Mouse (Mus musculus) liver, embryonic 12.5 days (tissue): ENCODE data around the gene Gm21704. TPM values are rescaled to one million over a fixed set of nuclear protein-coding genes. Genes with fewer than 3 reads are reported as not detected.
"Not testable (repeated sequence)": the region's sequence is repeated elsewhere in the genome, so short reads cannot be mapped to it uniquely, and the experiment has no call there.

Experiments
- ATAC-seq: fragments of 200-750 bp; cut with Nextera tagmentation; 2 replicates; pipeline ENCODE4 v1.8.0; 2017; ENCODE audit warnings: moderate number of reproducible peaks, mild to moderate bottlenecking, moderate library complexity
- H3K27ac ChIP-seq: fragments of 300-500 bp; sonication (generic); 2 replicates; pipeline ENCODE4 v1.5.1; 2016; ENCODE audit warnings: mild to moderate bottlenecking
- H3K27me3 ChIP-seq: fragments of 300-500 bp; sonication (generic); replicated peaks from 2 replicates; pipeline ENCODE4 v1.6.1; 2016; ENCODE audit warnings: mild to moderate bottlenecking, moderate library complexity
- H3K36me3 ChIP-seq: fragments of 300-500 bp; sonication (generic); 2 replicates; pipeline ENCODE4 v1.6.1; 2016; ENCODE audit warnings: mild to moderate bottlenecking, moderate library complexity
- H3K4me1 ChIP-seq: fragments of 300-500 bp; sonication (generic); 2 replicates; pipeline ENCODE4 v1.6.1; 2016
- H3K4me2 ChIP-seq: fragments of 300-500 bp; sonication (generic); 2 replicates; pipeline ENCODE4 v1.6.1; 2016; ENCODE audit warnings: mild to moderate bottlenecking, moderate library complexity
- H3K4me3 ChIP-seq: fragments of 300-500 bp; sonication (generic); 2 replicates; pipeline ENCODE4 v1.5.1; 2016; ENCODE audit warnings: mild to moderate bottlenecking, moderate library complexity
- H3K9ac ChIP-seq: fragments of 300-500 bp; sonication (generic); 2 replicates; pipeline ENCODE4 v1.6.1; 2016; ENCODE audit warnings: mild to moderate bottlenecking, moderate library complexity
- H3K9me3 ChIP-seq: fragments of 300-500 bp; sonication (generic); replicated peaks from 2 replicates; pipeline ENCODE4 v1.6.1; 2016; ENCODE audit warnings: mild to moderate bottlenecking, moderate library complexity
- WGBS: fragments of 180-500 bp; shearing (Covaris S2); methylation state at CpG from one replicate; pipeline ENCODE4 v1.1.7; 2016; ENCODE audit not compliant: insufficient replicate concordance; 5-methylcytosine and 5-hydroxymethylcytosine counted together
- polyA plus RNA-seq: library from polyadenylated mRNA; unstranded; fragments of >200 nt; fragmentation: Nextera tagmentation; extraction: Ambion mirVana; gene quantifications from 2 replicates; pipeline ENCODE4 v1.2.1, GENCODE M21; 2016

Gene Gm21704
- not detected in 2 replicates for polyA plus RNA-seq

DNA sequence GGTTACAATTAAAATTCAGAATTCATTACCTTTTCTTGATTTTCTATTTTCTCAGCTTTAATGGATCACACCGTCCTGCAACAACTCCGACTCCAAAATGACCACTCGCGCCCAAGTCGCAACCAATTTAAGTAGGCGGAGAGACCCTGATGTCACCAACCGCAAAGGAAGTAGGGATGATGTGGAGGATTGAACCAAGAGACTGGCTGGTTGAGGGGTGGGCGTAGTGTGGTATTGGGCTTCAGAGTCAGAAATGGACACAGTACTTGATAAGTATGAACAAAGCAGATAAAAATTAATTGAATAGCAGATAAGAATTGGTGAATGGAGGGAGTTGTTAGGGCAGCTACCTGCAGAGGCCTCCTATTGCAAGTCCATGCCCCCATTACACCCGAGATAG lies at the start of gene Gm21704, which contains the start of gene Gm21708:
Gene Gm21704, minus strand, starts transcription at position 101 of the 400 bp plus-strand sequence.
Gene Gm21708, minus strand, starts transcription at position 101 of the 400 bp plus-strand sequence.
- H3K27ac ChIP-seq, H3K36me3 ChIP-seq: not testable (repeated sequence)

DNA sequence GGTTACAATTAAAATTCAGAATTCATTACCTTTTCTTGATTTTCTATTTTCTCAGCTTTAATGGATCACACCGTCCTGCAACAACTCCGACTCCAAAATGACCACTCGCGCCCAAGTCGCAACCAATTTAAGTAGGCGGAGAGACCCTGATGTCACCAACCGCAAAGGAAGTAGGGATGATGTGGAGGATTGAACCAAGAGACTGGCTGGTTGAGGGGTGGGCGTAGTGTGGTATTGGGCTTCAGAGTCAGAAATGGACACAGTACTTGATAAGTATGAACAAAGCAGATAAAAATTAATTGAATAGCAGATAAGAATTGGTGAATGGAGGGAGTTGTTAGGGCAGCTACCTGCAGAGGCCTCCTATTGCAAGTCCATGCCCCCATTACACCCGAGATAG lies 64.7 kb downstream of the Gm21704 start, which contains the start of gene Gm21693:
Gene Gm21693, minus strand, starts transcription at position 101 of the 400 bp plus-strand sequence.
- H3K4me1 ChIP-seq, ATAC-seq, H3K36me3 ChIP-seq, H3K4me3 ChIP-seq, H3K9me3 ChIP-seq, H3K27me3 ChIP-seq, H3K27ac ChIP-seq, H3K9ac ChIP-seq, H3K4me2 ChIP-seq: not testable (repeated sequence)
- WGBS = no CpG with 5 or more reads among the region's 9 CpGs

More for the DNA sequence above, at the start of gene Gm21704, which contains the start of gene Gm21708:
- no CpG with 5 or more reads among the region's 9 CpGs for WGBS
- not testable (repeated sequence) for H3K4me2 ChIP-seq, H3K4me3 ChIP-seq, H3K27me3 ChIP-seq, H3K9ac ChIP-seq, H3K4me1 ChIP-seq, H3K9me3 ChIP-seq, ATAC-seq

DNA sequence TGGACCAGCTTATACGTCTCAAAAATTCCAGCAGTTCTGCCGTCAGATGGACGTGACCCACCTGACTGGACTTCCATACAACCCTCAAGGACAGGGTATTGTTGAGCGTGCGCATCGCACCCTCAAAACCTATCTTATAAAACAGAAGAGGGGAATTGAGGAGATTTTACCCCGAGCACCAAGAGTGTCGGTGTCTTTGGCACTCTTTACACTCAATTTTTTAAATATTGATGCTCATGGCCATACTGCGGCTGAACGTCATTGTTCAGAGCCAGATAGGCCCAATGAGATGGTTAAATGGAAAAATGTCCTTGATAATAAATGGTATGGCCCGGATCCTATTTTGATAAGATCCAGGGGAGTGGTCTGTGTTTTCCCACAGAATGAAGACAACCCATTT lies 69.3 kb downstream of the Gm21704 start:
- not testable (repeated sequence) for H3K27me3 ChIP-seq, H3K4me3 ChIP-seq, H3K4me1 ChIP-seq, H3K36me3 ChIP-seq, H3K9ac ChIP-seq, H3K9me3 ChIP-seq, H3K4me2 ChIP-seq, H3K27ac ChIP-seq, ATAC-seq
- WGBS = 60% methylated on average over 1 of the region's 11 CpGs

Other genes starting within 250 kb of the Gm21704 start
- not detected in 2 replicates for gene Gm21677, start 103.7 kb downstream of the Gm21704 start, polyA plus RNA-seq
- gene Gm21693, start 64.8 kb downstream of the Gm21704 start, polyA plus RNA-seq = not detected in 2 replicates
- gene Gm21708, start within 50 bp of the Gm21704 start, polyA plus RNA-seq = not detected in 2 replicates